Mouse (Mus musculus): ENCODE data around the gene Cyp2d9.
"Not testable (repeated sequence)": the region's sequence is repeated elsewhere in the genome, so short reads cannot be mapped to it uniquely, and the experiment has no call there.

Cyp2d9 gene

DNA sequence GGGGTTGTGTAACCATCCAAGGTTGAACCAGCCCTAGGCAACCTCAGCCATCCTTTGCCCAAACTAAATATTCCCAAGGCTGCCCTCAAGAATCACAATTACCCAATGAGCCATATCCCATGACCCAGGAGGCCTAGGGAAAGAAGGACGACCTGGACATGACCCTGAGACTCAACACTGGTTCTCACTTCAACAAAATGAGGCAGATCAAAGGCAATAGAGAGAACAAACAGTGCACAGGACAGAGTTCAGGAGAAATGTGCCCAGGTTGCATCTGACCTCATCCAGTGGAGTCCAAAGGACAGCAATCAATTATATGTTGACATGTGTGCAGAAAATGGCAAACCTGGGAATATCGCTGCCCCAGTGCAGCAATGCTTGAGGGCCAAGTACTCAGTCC lies 16.8 kb downstream of the Cyp2d9 start:
- DNase-seq (ENCODE audit: low spot score in 2 of 2) = not testable (repeated sequence)

DNA sequence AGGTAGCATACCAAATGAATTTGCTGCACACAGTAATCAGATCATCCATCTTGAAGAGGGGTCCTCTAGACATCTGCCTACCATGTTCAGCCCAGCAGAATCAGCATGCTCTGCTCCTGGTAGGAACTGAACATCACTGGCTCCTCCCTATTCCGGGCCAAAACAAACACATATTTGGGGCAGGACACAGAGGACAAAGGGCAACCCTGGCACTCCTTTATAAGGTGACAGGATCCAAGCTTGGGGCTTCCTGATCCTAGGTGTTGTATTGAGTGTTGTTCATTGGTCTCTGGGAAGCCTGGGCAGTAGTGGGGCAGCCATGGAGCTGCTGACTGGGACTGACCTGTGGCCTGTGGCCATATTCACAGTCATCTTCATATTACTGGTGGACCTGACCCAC lies 18.9 kb downstream of the Cyp2d9 start:
- DNase-seq (ENCODE audit: low spot score in 2 of 2) = not testable (repeated sequence)

DNA sequence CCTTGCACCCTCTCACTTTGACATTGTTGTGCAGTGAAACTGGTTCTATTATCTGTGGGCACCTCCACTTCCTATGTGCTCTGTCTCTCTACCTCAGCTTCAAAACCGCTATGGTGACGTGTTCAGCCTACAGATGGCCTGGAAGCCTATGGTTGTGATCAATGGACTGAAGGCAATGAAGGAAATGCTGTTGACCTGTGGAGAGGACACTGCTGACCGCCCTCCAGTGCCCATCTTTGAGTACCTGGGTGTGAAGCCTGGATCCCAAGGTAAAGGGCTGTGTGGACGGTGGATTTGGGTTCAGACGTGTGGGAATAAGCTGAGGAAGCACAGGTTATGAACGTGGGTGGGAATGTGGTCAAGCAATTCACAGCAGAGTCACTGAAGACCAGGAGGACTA lies 20.3 kb downstream of the Cyp2d9 start:
- DNase-seq (ENCODE audit: low spot score in 2 of 2) = not testable (repeated sequence)

DNA sequence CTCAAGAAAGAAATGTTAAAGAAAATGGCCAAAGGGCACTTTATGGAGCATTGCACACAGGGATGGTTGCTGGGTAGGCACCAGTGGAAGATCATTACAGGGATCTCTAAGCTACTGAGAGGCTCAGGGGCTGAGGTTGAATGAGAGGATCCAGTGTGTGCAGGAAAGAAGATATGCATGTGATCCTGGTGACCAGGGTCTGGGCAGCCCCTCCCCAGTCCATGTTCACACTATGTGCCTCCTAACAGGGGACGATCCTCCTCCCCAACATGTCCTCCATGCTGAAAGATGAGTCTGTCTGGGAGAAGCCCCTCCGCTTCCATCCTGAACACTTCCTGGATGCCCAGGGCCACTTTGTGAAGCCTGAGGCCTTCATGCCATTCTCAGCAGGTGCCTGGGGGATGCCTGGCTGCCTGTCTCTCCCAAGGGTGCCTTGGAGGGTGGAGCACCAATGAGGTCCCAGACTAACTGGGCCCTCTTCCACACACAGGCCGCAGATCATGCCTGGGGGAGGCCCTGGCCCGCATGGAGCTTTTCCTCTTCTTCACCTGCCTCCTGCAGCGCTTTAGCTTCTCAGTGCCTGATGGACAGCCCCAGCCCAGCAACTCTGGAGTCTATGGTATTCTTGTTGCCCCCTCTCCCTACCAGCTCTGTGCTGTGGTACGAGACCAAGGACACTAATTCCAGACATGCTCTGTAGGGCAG lies 23.0 kb downstream of the Cyp2d9 start:
- not testable (repeated sequence) for DNase-seq (ENCODE audit: low spot score in 2 of 2)

DNA sequence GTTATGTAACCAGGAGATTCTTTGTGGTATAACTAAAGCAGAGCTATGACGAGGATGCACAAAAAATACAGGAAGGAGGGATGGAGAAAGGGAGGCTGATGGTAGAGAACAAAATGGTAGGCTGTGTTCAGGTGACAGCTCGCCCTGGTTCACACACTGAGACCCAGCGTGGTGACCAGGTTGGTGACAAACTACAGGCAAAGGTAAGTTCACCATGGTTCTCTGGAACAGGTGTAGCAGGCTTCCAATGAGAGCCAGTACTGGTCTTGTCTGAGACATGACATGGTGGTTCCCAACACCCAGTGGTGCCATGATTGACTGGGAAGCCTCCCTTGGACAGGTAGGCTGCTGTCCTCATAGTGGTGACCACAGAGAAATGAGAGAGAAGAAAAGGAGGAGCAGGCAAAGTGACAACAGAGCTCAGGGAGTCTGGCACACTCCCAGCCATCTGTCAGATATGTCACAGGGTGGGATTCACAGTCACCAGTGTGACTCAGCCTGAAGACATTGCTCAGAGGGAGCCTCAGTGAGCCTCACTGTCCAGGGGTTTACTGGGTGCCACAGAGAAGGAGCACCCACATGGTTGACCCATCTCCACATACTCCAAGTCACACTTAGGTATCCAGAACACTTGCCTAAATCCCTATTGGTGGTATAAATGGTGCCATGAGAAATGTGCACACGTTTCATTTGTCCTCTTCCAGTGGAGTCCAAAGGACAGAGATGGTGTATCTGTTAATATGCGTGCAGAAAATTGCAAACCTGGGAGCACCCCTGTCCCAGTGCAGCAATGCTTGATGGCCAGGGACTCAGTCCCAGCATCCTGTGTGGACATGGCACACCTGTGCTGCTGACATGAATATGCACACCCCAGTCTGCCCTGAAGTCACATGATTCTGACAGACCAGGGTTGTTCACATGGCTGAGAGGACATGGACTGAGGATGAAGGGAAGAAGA lies 24.1 kb downstream of the Cyp2d9 start:
- no peak for DNase-seq (ENCODE audit: low spot score in 2 of 2)

DNA sequence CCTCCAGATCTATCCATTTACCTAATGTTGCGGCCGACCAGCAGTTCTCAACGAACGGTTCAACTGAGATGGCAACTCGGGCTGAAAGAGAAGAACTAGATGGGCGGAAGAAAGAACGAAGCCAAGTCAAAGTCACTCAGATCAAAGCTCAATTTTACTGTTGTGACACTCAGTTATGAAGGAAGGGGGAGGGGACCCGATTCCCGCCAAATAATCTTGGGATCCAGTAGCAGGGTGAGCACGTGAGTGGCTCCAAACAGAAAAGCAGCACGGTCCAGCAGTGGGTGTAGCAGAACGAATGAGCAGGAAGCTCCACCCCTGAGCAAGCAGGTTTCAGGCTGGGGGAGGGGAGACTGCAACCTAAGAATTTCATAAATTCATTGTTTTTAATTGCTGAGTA lies 26.0 kb downstream of the Cyp2d9 start:
- DNase-seq (ENCODE audit: low spot score in 2 of 2) = not testable (repeated sequence)

DNA sequence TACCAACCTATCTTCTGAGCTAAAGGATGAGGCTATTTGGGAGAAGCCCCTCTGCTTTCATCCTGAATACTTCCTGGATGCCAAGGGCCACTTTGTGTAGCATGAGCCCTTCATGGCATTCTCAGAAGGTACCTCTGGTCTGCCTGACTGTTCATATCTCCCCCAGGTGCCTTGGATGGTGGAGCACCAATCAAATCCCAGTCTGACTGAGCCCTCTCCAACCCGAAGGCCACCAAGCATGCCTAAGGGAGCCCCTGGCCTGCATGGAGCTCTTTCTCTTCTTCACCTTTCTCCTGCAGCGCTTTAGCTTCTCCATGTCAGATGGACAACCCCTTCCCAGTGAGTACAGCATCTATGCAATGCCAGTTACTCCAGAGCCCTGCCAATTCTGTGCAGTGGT lies 31.5 kb downstream of the Cyp2d9 start:
- DNase-seq (ENCODE audit: low spot score in 2 of 2) = no peak

DNA sequence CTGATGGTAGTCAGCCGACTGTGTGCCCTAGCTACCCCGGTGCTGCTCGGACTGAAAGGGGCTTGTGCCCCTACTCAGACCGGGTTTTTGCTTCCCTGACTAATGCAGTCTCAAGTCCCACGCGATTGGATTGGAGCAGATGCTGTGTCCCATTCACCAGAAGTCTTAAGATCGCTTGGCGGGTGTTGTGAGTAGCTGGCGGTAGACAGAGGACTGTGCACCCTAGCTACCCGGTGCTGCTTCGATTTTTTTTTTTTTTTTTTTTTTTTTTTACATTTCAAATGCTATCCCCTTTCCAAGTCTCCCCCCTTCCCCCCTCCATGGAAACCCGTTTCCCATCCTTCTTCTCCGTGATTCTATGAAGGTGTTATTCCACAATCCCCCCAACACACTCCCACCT lies 61.0 kb downstream of the Cyp2d9 start:
- DNase-seq (ENCODE audit: low spot score in 2 of 2) = not testable (repeated sequence)
